Mouse (Mus musculus) ovary, postnatal 10 days (tissue): ENCODE results near the gene Kif1a.
A peak's percentile ranks its signal among the peaks of the same experiment; 100 is the strongest.

Source experiments
- DNase-seq: peaks from one replicate; pipeline ENCODE4 v3.0.0; 2022; ENCODE audit warnings: low spot score

Gene Kif1a

DNA sequence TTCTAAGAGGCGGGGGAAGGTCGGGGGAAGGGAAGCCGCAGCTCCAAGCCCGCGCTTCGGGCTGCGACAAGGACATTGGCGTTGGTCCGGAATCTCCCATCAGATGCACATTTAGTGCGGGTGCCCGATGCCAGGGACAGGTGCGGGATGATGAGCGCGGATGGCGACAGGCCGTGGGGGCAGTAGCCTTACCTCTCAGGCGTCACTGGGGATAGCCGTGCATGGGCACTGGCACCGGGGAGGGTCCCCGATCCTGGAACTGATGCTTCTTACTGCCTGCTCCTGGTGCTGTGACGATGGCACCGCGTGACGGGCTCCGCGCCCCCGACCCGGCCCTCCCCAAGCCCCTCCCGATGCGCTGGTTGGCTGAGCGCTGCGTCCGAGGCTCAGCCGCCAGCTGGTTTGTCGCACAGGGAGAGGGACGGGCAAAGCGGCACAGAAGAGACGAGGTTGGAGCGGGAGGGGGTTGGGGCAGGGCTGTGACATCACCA is at the start of gene Kif1a:
TSS of gene Kif1a (minus strand) at position 381 of the 491 bp plus-strand sequence.
- no peak for DNase-seq

DNA sequence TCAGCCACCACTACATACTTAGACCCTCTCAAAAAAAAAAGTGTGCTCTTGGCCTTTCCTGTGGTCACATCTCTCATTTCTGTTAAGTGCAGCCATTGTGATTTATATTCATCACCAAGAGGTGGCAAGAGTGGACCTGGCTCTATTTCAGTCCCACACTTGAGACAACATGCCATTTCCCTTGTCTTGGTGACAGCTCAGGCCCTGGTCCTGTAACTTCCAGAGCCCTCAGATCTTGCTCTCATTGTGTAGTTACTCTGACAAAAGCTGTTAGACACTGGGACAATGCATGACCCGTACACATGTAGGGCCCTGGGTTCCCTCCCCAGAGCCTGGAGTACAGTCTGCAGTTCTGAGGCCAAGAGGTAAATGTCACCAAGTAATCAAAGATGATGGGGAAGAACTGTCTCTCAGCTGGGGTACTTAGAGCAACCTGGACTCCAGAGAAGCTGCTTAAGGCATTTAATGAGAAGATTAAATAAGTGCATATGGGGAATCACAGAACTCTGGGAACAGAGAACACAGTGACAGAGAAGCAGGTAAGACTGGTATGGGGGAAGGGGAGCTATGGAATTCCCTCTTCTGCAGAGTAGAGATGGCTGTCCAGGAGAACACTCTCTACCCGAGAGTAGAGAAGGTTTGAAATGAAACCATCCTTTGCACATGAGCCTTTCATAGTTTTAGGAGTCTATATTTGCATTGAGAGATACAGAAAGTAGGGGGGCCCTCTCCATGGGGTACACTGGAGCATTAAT is 49.3 kb upstream of the Kif1a start:
- DNase-seq = no peak

DNA sequence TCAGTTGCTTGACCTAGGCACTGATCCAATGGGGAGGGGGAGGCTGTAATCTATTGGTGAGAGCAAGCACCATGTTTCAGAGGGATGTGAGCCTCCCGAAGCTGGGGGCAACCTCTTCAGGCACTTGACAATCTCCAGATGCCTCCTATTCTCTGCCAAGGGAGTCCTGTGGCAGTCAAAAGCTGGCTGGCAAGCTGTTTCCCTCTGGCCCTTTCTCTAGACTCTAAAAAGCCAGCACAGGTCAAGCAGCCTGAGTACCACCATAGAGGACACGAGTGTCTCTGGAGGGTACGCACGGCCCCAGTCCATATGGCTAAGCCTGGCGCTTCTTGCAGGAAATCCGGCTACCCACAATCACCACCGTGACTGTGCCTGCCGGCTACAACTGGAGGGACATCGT is 42.4 kb upstream of the Kif1a start:
- DNase-seq = no peak

DNA sequence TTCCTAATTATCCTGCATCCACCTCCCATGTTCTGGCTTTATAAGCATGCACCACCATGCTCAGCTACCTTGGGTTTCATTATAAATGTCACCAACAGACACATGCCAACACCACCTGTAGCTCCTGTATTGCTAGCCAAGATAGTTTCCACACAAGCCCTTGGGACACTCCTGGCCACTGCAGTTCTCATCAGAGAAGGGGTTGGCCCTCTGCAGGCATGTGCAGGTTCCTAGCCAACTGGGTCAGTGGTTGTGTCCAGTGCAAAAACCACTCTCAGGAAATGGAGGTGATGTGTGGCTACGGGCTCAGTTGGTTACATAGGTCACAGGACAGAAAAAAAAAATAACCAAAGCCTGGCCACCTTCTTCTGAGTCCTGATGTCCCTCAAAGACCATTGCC is 41.1 kb upstream of the Kif1a start:
- no peak for DNase-seq

DNA sequence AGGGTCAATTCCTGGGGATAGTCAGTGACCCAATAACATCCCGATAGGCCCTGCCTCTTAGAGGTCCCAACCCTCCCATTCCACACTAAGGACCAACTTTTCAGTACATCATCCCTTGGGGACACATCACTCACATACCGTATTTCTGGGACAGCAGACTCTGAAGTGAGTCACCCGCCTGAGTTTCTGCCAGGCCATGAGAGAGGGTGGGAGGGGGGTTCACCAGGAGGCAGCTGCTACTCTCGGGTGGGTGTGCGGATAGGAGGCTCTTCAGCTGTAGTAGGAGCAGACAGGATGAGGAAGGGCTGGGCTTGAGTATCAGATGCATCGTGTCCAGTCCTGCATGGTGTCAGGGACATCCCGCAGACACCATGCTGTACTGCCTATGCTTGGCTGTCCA is 38.0 kb upstream of the Kif1a start:
- DNase-seq = no peak

DNA sequence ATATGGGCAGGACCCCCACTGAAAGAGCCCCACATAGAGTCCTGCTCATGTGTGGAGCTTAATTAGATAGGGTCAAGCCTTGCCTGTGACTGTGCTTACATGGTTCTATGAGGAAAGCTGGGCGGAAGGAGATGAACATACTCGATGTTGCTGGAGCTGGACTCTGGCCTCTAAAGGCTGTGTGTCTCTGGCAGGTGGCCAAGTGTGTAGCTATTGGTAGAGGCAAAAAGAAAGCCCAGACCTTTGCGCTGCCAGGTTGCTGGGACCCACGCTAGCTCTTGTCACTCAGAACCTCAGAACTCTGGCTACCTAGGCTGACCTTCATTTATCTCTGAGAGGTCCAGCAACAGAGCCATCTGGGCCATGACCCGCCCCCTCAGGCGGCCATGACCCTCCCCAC is 36.8 kb upstream of the Kif1a start:
- no peak for DNase-seq

DNA sequence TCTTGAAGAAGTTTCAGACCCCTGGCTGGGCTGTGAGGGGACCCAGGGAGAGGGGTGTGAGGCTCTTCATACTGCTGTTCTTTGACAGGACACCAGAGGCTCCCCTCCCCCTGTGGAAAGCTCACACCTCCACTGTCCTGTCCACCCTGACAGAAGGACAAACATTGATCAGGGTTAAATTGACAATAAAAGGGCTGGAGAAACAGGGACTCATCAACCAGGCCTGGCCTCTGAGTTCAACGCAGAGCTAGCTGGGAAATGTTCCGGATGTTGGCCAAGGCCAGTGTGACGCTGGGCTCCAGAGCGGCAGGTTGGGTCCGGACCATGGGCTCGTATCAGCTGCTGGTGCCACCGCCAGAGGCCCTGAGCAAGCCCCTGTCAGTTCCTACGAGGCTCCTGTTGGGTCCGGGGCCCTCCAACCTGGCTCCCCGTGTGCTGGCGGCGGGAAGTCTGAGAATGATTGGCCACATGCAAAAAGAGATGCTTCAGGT is 33.3 kb upstream of the Kif1a start, which contains the start of gene Agxt:
TSS of gene Agxt (plus strand) at position 205 of the 491 bp plus-strand sequence.
- no peak for DNase-seq

DNA sequence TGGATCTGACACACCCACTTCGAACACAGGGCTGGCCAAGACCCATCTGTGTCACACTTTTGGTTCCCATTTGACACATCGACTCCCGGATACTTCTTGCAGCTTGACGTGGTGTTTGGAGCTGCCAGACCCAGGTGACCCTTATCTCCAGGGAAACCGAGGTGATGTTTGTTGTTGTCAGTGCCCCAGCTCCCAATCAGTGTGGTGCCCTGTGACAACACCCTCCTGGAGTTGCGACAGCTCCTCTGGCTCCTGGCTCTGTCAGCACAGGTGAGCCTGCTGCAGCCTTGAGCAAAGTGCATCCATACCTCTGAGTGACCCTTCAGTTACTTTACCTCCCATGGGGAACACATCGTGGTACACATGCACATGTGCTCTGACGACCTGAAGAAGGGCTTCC is 30.9 kb upstream of the Kif1a start:
- DNase-seq = no peak

DNA sequence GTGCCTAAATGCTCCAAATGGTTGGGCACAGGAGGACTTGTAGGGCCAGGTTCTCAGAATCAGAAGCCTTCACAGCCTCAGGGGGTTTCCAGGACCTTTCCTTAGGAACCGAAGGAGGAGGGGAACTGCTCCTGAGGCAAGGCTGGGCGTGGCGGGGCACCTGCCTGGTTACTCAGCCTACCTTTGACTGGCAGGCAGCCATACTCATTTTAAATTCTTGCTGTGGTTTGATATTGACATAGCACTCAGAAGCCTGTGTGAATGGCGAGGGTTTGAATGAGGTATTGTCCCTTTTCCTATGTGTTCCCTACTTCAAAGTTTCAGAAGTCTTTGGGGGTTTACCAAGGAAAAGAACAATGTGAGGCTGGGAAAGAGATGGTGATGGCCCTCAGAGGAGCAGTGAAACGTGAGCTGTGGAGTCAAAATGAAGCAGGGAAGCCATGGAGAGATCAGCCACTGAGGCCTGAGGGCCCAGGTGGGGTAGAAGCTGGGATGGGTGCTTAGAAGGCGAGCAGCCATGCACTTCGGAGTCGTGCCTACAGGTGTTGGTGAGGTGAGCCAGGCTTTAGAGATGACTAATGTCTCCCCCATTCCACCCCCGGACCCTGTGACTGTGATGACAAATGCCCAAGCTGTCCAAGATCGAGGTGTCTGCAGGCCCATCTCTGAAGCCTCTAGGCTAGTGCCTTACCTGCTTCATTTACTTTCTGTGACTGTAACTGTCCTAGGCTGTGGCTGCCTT is 28.7 kb upstream of the Kif1a start:
- DNase-seq = no peak

DNA sequence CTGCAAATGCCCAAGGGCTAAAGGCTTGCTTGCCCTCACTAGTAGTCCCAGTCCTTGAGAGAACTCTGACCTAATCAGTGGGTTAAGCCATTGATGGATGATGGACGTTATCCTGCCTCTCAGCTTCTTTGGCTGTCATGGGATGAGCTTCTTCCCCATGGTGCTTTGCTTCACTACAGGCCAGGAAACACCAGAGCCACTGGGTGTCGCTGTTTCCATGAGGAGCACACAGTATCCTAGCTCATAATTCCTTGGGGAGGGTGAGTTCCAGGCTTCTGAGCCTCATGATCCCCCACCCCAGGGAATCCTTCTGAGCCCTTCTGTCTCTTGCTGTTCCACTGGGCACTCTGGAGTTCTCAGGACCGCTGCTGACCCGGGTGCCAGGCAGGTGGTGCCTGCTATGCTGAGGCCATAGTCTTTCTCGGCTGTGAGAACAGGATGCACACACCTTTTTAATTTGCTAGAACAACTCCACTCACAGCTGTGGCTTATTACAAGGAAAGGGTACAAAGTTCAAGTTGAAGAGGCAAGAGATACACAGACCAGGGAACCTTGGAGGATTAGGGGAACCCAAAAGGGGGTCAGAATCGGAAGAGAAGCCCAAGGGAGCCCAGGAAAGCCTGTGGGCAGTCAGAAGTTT is 27.1 kb upstream of the Kif1a start:
- peak; percentile 38 for DNase-seq

DNA sequence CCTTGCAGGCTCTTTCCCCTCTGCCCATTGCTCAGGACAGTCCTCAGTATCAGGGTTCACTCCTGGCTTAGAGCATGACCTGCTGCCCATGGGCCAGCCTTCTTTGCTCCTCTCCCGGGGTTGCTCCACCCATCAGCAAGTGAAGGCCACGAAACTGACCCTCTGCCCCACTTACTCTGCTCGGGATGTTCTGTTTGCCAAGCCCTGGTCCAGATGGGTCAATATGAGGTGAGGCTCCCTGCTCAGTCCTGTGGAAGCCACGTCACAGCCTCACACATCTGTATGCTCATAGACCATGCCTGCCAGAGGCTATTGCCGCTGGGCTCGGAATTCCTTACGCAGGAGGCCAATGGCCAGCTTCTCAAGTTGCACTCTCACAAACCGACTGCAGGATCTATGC is 26.5 kb upstream of the Kif1a start:
- DNase-seq = no peak

DNA sequence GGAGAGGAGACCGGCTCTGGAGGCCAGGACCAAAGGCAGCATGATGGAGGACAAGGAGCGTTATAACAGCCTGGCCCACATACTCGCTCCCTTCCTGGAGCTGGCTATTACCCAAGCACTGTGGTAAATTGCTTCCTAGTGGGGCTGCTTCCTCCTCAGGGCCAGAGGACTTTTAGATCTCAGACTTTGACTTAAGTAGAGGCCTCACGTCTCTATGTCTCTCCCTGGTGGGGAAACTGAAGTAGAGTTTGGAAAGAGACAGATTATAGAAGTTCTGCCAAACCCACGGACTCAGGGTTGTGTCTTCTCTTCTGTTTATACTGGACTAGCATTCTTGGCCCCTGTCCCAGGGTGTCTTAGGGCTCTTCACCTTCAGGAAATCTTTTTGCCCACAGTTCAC is 23.5 kb upstream of the Kif1a start:
- DNase-seq = no peak

DNA sequence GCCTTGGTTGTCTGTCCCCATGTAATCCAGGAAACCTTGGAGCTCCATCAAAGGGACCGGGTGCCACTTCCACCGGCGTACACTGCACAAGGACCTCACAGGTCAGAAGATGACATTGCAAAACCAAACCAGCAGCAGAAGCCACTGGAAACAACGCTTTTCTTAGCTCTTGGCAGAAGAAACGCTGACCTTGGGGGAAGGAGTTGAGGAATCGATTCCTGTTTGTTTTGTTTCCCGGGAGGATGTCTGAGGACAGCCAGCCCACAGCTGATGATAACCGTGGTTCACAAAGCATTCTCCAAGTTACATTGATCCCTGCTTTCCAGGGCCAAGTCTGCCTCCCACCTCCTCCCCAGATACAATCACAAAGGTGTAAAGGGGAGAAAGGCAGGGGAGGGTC is 22.3 kb upstream of the Kif1a start:
- DNase-seq = no peak

DNA sequence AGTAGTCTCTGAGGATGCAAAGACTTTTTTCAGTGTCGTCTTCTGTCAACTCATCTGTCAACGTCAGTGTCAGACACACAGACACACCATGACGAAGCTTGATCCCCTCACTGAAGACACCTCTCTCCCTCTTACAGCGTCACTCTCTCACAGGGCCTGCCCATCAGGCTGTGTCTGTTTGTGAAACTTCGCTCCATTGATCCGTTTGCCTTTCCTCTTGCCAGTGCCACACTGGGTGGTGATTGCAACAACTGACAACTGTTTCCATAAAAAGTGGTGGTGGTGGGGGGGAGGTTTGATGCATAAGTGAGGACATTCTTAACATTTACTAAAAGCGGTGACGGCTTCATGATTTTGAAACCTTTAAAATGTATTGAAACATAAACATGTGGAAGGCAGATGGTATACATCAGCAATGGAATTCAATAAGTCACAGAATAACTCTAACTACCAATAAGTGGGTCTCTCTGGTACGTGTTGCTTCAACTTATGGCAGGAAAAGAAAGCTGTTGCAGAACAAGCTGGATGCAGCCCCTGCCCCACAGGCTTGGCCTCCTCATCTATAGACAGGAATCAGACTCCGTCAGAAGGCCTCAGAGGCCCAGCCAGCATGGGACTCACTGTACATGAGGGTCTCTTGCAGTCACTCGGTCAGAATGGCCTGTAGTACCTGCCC is 21.6 kb upstream of the Kif1a start:
- no peak for DNase-seq

DNA sequence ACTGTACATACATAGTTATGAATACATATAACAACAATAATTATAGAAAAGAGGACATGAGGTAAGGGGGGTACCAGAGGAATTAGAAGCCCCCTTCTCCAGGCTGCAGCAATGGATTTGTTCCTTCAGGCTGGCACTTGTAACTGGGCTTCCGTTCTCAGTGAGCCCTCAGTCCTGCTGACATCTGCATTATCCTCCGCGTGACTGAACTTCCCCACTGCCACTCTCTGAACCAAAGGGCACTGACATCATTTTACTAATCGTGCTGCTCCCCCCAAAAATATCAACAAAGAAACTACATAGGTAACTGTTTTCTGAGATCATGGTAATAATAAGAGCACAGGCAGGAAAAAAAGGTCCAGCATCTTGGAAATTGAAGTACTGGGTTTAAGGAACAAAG is 17.1 kb upstream of the Kif1a start:
- DNase-seq = no peak

DNA sequence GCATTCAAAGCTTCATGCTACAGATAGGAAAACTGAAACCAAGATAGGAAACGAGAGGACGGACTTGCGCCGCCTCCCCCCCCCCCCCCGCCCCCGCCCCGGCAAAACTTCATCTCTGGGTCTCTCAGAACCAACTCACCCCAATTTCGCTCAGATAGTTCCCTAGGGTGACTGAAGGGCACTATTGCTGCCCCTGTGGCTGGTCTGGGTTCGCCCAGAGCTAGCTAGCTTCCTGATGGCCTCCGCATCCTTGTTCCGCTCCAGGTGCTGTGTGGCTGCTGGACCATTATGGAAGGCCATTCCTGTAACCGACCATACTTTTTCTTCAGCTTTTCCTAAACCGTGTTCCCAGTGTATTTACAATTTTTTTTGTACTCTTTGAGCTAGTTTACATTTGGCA is 13.7 kb upstream of the Kif1a start:
- DNase-seq = no peak

DNA sequence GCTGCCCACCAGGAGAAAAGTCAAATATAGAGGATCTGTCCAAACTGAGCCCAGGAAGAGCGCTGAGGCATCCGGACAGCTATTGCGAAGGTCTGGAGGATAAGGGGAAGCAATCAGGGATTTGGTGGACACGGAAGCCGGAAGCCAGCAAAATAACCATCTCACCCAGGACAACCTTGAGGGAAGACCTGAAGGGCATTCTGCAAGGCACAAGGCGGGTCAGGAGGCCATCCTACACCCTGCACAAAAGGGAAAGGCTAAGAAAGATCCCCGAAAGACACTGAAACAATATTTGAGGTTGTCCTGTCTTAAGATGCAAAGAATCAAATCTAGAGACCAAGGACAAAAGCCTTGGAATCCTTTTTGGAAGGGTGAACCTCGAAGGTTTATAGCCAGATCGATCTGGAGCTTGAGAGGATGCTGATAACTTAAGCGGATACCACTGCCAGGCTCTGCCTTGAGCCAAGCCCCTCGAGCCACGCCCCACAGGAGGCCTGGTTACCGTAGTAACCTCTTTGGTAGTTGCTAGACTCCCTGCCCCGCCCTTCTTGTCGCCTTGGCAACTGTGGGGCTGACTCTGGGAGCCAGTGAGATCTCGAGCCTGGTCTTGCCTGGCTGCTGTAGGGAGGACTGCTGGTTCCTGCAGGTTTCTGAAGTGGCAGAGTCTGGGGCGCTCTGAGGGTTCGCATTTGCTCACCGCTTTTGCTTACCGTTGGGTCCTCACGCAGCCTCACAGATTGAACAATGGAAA is 13.1 kb upstream of the Kif1a start:
- DNase-seq = no peak

DNA sequence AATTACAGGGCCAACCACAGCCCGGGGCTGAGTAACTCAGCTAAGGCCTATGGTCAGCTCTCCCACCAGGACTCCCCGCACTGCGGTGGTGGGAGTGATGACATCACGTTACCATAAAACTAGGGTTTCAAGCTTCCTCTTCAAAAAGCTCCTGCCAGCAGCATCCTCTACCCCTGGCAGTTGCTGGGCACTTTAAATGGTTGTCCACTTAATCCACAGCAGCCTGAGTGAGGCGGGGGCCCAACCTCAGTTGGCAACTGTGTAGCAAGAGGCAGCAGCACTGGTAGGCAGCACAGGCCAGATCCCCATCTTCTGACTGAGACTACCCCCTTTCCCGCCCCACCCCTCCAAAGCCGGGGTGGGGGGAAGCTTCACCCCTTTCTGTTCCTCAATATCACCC is 949 bp upstream of the Kif1a start:
- DNase-seq = no peak

DNA sequence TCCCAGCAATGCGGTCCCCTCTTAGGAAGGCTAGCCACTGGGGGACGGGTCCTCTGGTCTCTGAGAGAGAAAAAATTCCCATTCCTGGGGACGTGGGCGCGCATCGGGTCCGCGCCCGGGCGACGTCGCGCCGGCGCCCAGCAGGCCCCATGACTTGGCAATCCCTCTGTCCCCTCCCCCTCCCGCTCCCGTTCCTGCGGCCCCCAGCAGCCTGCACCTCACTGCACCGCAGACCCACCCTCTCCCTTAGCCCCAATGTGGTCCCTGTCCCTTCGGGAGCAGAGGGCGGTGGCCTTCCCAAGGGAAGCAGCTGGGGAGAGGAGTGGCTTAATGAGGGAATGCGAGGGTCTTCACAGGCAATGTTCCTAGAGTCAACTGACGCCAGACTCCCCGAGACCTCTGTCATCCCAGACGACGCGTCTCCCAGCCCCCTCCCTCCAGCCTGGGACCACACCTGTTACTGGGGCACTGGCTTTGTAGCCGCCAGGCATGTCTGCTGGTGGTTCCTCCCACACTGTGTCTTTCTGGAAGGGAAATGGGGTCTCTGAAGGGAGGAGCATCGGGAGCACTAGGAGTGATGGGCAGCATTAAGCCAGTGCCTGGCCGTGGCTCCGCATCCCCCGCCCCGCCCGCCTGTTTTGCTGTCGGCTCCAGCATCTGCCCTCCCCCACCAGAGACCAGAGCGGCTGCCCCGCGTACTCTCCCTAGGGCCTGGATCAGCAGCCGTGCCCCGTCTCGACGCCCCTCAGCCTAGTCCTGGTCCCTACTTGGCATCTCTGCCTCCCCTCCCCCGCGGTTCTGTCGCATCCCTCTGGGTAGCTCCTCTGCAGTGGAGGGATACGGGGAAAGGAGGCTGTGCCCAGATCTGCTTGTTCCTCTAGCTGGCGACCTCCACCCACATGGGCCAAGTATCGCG is 917 bp downstream of the Kif1a start:
- DNase-seq = no peak

DNA sequence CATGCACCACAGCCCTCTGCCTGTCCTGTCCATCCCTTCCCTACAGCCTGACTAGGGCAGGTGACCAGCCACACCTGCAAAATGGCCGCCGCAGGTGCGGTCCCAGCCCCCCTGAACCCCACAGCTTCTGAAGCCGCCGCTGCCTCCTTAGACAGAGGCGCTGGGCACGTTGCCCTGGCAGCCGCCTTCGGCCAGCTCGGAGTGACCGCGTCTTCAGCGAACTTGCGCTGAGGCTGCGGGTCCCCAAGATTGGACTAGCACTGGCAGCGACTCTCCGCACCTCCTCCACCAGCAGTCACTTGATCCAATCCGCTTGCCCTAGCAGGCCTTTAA is 1.5 kb downstream of the Kif1a start:
- DNase-seq = no peak

DNA sequence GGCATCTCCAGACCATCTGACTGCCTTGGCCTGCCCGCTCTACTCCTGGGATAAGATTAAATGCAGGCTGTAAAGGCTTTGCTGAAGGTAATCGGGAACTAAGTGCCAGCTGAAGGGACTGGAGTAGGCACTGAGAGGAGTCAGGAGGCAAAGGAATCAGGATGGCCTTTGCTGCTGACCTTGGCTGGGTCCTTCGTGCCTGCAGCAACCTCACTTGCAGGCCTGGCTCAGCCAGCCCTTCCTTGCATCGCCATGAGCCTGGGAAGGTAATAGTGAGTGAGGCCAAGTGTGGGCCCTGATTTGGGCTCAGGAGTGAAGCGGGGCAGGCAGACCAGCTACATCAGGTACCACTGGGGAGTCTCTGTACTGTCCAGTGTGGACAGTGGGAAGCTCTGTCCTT is 2.8 kb downstream of the Kif1a start:
- no peak for DNase-seq
